In genomic region chr4:137724766-137725165, GRCm38 (mm10) we compare ENCODE assay signal across 9 mouse cellular contexts.
DNase-seq lines count a peak whose midpoint lies in the region; ATAC-seq and TF ChIP-seq lines count a peak whose summit lies in the region.
"Had no signal": no experiment of that assay in that cellular context is flagged by ENCODE, and none has a peak within 500 bp of the region (broad histone marks: within the 10 kb centered on the region; RNA-seq: fewer than 3 reads in every experiment).

No protein-coding gene starts in this region.

- intact Hi-C loops in gastrocnemius, postnatal 14 days (cut with DNase I; ENCODE audit: low total_unique reads) = no loop called here

- no peak overlapping the region for H3K9ac ChIP-seq in hindbrain, postnatal 0 days (replicated peaks; ENCODE audit: low read length)
- H3K9ac ChIP-seq in hindbrain, embryonic 12.5 days = no peak overlapping the region
- H3K9ac ChIP-seq: lung, embryonic 15.5 days had no signal

- no peaks in the 10 kb centered on the region for H3K79me2 ChIP-seq in C2C12 (ENCODE audit: control insufficient read depth, insufficient read depth)

- no peak overlapping the region for H3K4me2 ChIP-seq in hindbrain, postnatal 0 days (ENCODE audit: low read depth, low read length)
- H3K4me2 ChIP-seq in hindbrain, embryonic 12.5 days (replicated peaks) = no peak overlapping the region
- H3K4me2 ChIP-seq: lung, embryonic 15.5 days had no signal

- peak; percentile 36 for DNase-seq in hindbrain, postnatal 0 days (ENCODE audit: low spot score)
- peak; percentile 75 for DNase-seq in gastrocnemius, postnatal 14 days
- peak; percentile 64 to 81 for DNase-seq in kidney, postnatal 36 days
- DNase-seq in monocyte, adult 2 months (ENCODE audit: low read depth in 1 of 2, low spot score in 2 of 2) = peak; percentile 62 to 80
- peak; percentile 86 for DNase-seq in thymus, postnatal 4 days

- 49% methylated on average over 8 of the region's 8 CpGs for whole genome bisulfite sequencing in hindbrain, postnatal 0 days
- 43% methylated on average over 8 of the region's 8 CpGs for WGBS in hindbrain, embryonic 12.5 days
- WGBS in bone marrow, adult 2 months = 40% methylated on average over 8 of the region's 8 CpGs

- no peaks in the 10 kb centered on the region for H3K27me3 ChIP-seq in hindbrain, postnatal 0 days (ENCODE audit: insufficient read depth, low read length)
- peaks cover 51% of the 10 kb centered on the region for H3K27me3 ChIP-seq in hindbrain, embryonic 12.5 days
- peaks cover 7% of the 10 kb centered on the region for H3K27me3 ChIP-seq in C2C12 (ENCODE audit: control insufficient read depth, insufficient read depth, insufficient read length)

- peak; percentile 98 for TF ChIP-seq CTCF in hindbrain, postnatal 0 days (IDR thresholded peaks at IDR 0.05; ENCODE audit: low read depth)
- peak; percentile 79 for TF ChIP-seq CTCF in C2C12 (IDR thresholded peaks at IDR 0.05; ENCODE audit: control insufficient read depth, insufficient read depth, insufficient read length)
- TF ChIP-seq CTCF in bone marrow, adult 2 months (IDR thresholded peaks at IDR 0.05; ENCODE audit: control insufficient read depth, insufficient read depth, low read length) = peak; percentile 92

- no peak overlapping the region for H3K4me3 ChIP-seq in hindbrain, postnatal 0 days (ENCODE audit: low read length)
- H3K4me3 ChIP-seq in hindbrain, embryonic 12.5 days = no peak overlapping the region
- H3K4me3 ChIP-seq in C2C12 (ENCODE audit: insufficient read depth, poor library complexity, severe bottlenecking) = no peak overlapping the region
- no peak overlapping the region for H3K4me3 ChIP-seq in bone marrow, adult 2 months (replicated peaks; ENCODE audit: control insufficient read depth, low read depth, low read length)
- H3K4me3 ChIP-seq: lung, embryonic 15.5 days had no signal

- ATAC-seq in hindbrain, postnatal 0 days = no peak
- ATAC-seq in hindbrain, embryonic 12.5 days (ENCODE audit: low FRiP score) = no peak

- H3K79me3 ChIP-seq in C2C12 (ENCODE audit: low read depth) = no peaks in the 10 kb centered on the region

- no peak overlapping the region for H3ac ChIP-seq in C2C12 (ENCODE audit: control insufficient read depth, insufficient read length, low read depth)

- H3K4me1 ChIP-seq in hindbrain, postnatal 0 days (ENCODE audit: insufficient read depth, low read length) = 0 out of 2 replicates have a peak, but pooled peaks cover 4% of the 10 kb centered on the region
- peaks cover 50% of the 10 kb centered on the region for H3K4me1 ChIP-seq in hindbrain, embryonic 12.5 days
- H3K4me1 ChIP-seq in bone marrow, adult 2 months (ENCODE audit: control insufficient read depth, insufficient read depth, low read length) = no peaks in the 10 kb centered on the region

- no peaks in the 10 kb centered on the region; the same call in none of the 2 replicates for H3K36me3 ChIP-seq in hindbrain, postnatal 0 days (ENCODE audit: insufficient read depth, low read length)
- H3K36me3 ChIP-seq in hindbrain, embryonic 12.5 days = peaks cover 3% of the 10 kb centered on the region; the same call in 1 of the 2 replicates
- H3K36me3 ChIP-seq in C2C12 (ENCODE audit: control insufficient read depth, insufficient read depth) = no peaks in the 10 kb centered on the region
- H3K36me3 ChIP-seq: lung, embryonic 15.5 days had no signal

- H3K27ac ChIP-seq in hindbrain, postnatal 0 days = no peak overlapping the region
- H3K27ac ChIP-seq in hindbrain, embryonic 12.5 days = no peak overlapping the region
- H3K27ac ChIP-seq in bone marrow, adult 2 months (ENCODE audit: control insufficient read depth, insufficient read depth, low read depth, low read length, poor library complexity) = no peak overlapping the region
- H3K27ac ChIP-seq: lung, embryonic 15.5 days had no signal

- TF ChIP-seq POLR2A in bone marrow, adult 2 months (IDR thresholded peaks at IDR 0.05; ENCODE audit: borderline replicate concordance, control insufficient read depth, low read depth, low read length) = no peak

- no peaks in the 10 kb centered on the region for H3K9me3 ChIP-seq in hindbrain, postnatal 0 days (ENCODE audit: low read length)
- no peaks in the 10 kb centered on the region for H3K9me3 ChIP-seq in hindbrain, embryonic 12.5 days (replicated peaks)
- H3K9me3 ChIP-seq: lung, embryonic 15.5 days had no signal

TF ChIP-seq in C2C12, 6 proteins besides CTCF, POLR2A, EP300 and RAD21:
- no peak for TF ChIP-seq FOSL1 (IDR thresholded peaks at IDR 0.05; ENCODE audit: insufficient read depth, low read length, poor library complexity, severe bottlenecking)
TF ChIP-seq in C2C12: peak in this region for 0.

Comparison
In these comparisons a context has a peak if more than half of its experiments do, and no peak if none do; other contexts are left out.
1. DNase-seq: peak in every context shown above with its lines; median percentile 86 in thymus, postnatal 4 days; 75 in gastrocnemius, postnatal 14 days; 72 in kidney, postnatal 36 days; 71 in monocyte, adult 2 months; 36 in hindbrain, postnatal 0 days.